Mouse (Mus musculus): ENCODE measurements around the gene Lepr. TPM values are rescaled to one million over a fixed set of nuclear protein-coding genes. Genes with fewer than 3 reads are reported as not detected.

Lepr gene
- polyA plus RNA-seq, 1 experiment from 2014 or later: 4.5 TPM

DNA sequence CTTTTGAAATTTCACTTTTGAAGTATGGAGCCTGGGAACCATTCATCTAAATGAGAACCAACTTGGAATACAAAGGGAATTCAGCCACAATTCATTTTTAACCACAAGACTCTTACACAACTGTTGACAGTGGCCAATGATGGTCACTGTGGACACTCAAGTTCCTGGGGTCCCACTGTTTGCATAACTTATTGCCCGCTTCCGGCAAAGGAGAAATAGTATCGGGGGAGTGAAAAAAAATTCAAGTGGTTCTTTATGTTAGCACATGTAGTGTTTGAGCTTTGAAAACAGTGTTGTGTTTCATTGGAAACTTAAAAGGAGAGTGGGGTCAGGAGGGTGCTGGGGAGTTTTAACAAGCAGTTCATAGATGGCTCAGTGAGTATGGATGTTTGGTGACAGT lies 9.3 kb upstream of the Lepr start:
- TF ChIP-seq EP300 (optimal IDR thresholded peaks at IDR 0.05) (no peak), CTCF (IDR thresholded peaks at IDR 0.05; ENCODE audit: low read depth) (no peak)
- no peak for ATAC-seq (ENCODE audit: low FRiP score, low TSS enrichment)
- Histone ChIP-seq H3K9ac (ENCODE audit: low read length) (no peak overlapping the region), H3K36me3 (ENCODE audit: control insufficient read depth, insufficient read depth, low read length) (no peaks in the 10 kb centered on the region), H3K4me1 (replicated peaks; ENCODE audit: control insufficient read depth, insufficient read depth) (no peaks in the 10 kb centered on the region), H3K9me3 (ENCODE audit: control insufficient read depth, low read length) (no peaks in the 10 kb centered on the region), H3K4me3 (ENCODE audit: low read depth, low read length) (no peak overlapping the region), H3K27me3 (ENCODE audit: control insufficient read depth, insufficient read depth, low read length) (no peaks in the 10 kb centered on the region), H3K27ac (replicated peaks) (no peak overlapping the region), H3K4me2 (replicated peaks; ENCODE audit: low read depth) (no peak overlapping the region)
- no peak for DNase-seq (ENCODE audit: low spot score)
- 57% methylated on average over 3 of the region's 3 CpGs for WGBS

GRCm38 (mm10) chr4:101710361-101710760 lies 6.8 kb upstream of the Lepr start:
- H3K4me1 ChIP-seq (replicated peaks; ENCODE audit: control insufficient read depth, insufficient read depth): no peaks in the 10 kb centered on the region
- H3K27me3 ChIP-seq (ENCODE audit: control insufficient read depth, insufficient read depth, low read length): no peaks in the 10 kb centered on the region
- no peak overlapping the region for H3K9ac ChIP-seq (ENCODE audit: low read length)
- H3K27ac ChIP-seq (replicated peaks): no peak overlapping the region
- 69% methylated on average over 4 of the region's 4 CpGs for WGBS
- H3K9me3 ChIP-seq (ENCODE audit: control insufficient read depth, low read length): no peaks in the 10 kb centered on the region
- no peak for TF ChIP-seq EP300 (optimal IDR thresholded peaks at IDR 0.05)
- no peak for TF ChIP-seq CTCF (IDR thresholded peaks at IDR 0.05; ENCODE audit: low read depth)
- H3K4me2 ChIP-seq (replicated peaks; ENCODE audit: low read depth): no peak overlapping the region
- no peak for ATAC-seq (ENCODE audit: low FRiP score, low TSS enrichment)
- H3K4me3 ChIP-seq (ENCODE audit: low read depth, low read length): no peak overlapping the region
- no peaks in the 10 kb centered on the region for H3K36me3 ChIP-seq (ENCODE audit: control insufficient read depth, insufficient read depth, low read length)
- no peak for DNase-seq (ENCODE audit: low spot score)

DNA sequence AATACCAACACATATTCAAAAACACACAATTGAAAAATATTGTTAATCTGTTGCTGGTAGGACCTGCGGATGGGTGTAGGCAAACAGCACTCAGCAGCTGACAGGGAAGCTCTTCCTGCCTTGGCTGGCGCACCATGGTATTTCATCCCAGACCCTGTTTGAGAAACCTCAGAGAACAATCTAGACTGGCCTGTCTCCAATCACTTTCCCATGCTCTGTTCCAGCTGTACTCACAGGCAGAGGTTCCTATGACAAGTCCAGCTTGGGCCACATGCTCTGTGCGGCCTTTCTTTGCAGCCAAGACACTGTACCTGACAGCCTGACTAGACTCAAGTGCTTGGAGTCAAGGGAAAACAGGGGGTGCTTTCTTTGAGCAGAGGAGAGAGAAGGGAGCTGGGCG lies 6.1 kb upstream of the Lepr start:
- Histone ChIP-seq H3K4me1 (replicated peaks; ENCODE audit: control insufficient read depth, insufficient read depth) (no peaks in the 10 kb centered on the region), H3K27me3 (ENCODE audit: control insufficient read depth, insufficient read depth, low read length) (no peaks in the 10 kb centered on the region), H3K4me3 (ENCODE audit: low read depth, low read length) (no peak overlapping the region), H3K27ac (replicated peaks) (no peak overlapping the region), H3K4me2 (replicated peaks; ENCODE audit: low read depth) (no peak overlapping the region), H3K9ac (ENCODE audit: low read length) (no peak overlapping the region), H3K9me3 (ENCODE audit: control insufficient read depth, low read length) (no peaks in the 10 kb centered on the region), H3K36me3 (ENCODE audit: control insufficient read depth, insufficient read depth, low read length) (no peaks in the 10 kb centered on the region)
- DNase-seq (ENCODE audit: low spot score): no peak
- 85% methylated on average over 4 of the region's 4 CpGs for WGBS
- TF ChIP-seq CTCF (IDR thresholded peaks at IDR 0.05; ENCODE audit: low read depth): no peak
- no peak for TF ChIP-seq EP300 (optimal IDR thresholded peaks at IDR 0.05)
- no peak for ATAC-seq (ENCODE audit: low FRiP score, low TSS enrichment)

GRCm38 (mm10) chr4:101712563-101712962 lies 4.6 kb upstream of the Lepr start:
- H3K9me3 ChIP-seq (ENCODE audit: control insufficient read depth, low read length): no peaks in the 10 kb centered on the region
- WGBS: 22% methylated on average over 1 of the region's 1 CpGs
- no peak overlapping the region for H3K9ac ChIP-seq (ENCODE audit: low read length)
- no peak overlapping the region for H3K27ac ChIP-seq (replicated peaks)
- H3K4me2 ChIP-seq (replicated peaks; ENCODE audit: low read depth): no peak overlapping the region
- TF ChIP-seq CTCF (IDR thresholded peaks at IDR 0.05; ENCODE audit: low read depth): no peak
- no peak for TF ChIP-seq EP300 (optimal IDR thresholded peaks at IDR 0.05)
- no peak for ATAC-seq (ENCODE audit: low FRiP score, low TSS enrichment)
- no peaks in the 10 kb centered on the region for H3K36me3 ChIP-seq (ENCODE audit: control insufficient read depth, insufficient read depth, low read length)
- no peak for DNase-seq (ENCODE audit: low spot score)
- H3K4me1 ChIP-seq (replicated peaks; ENCODE audit: control insufficient read depth, insufficient read depth): no peaks in the 10 kb centered on the region
- no peaks in the 10 kb centered on the region for H3K27me3 ChIP-seq (ENCODE audit: control insufficient read depth, insufficient read depth, low read length)
- H3K4me3 ChIP-seq (ENCODE audit: low read depth, low read length): no peak overlapping the region

GRCm38 (mm10) chr4:101715302-101715701 lies 1.9 kb upstream of the Lepr start:
- no peaks in the 10 kb centered on the region for H3K4me1 ChIP-seq (replicated peaks; ENCODE audit: control insufficient read depth, insufficient read depth)

DNA sequence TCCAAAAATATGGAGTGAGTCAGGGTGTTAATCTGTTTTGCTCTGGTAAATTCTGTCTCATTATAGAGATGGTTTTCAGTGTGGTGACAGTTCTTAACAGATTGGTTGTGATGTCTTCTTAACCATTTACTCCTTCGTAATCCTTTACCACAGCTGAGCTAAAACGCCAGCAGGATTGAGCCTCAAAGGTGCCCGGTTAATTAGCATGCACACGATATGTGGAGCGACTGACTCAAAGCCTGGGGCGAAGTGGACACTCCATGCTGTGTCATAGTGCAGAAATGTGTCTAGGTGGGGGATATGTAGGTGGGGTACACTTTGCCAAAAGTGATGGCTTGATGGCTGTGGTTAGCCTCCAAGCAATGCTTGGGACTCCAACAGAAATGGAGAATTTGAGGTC lies 1.4 kb upstream of the Lepr start:
- WGBS: 90% methylated on average over 6 of the region's 6 CpGs
- H3K4me2 ChIP-seq (replicated peaks; ENCODE audit: low read depth): no peak overlapping the region
- H3K4me1 ChIP-seq (replicated peaks; ENCODE audit: control insufficient read depth, insufficient read depth): no peaks in the 10 kb centered on the region
- DNase-seq (ENCODE audit: low spot score) (no peak), ATAC-seq (ENCODE audit: low FRiP score, low TSS enrichment) (no peak)
- no peak overlapping the region for H3K27ac ChIP-seq (replicated peaks)
- no peak for TF ChIP-seq CTCF (IDR thresholded peaks at IDR 0.05; ENCODE audit: low read depth)
- TF ChIP-seq EP300 (optimal IDR thresholded peaks at IDR 0.05): no peak
- H3K9me3 ChIP-seq (ENCODE audit: control insufficient read depth, low read length): no peaks in the 10 kb centered on the region
- H3K4me3 ChIP-seq (ENCODE audit: low read depth, low read length): no peak overlapping the region
- no peak overlapping the region for H3K9ac ChIP-seq (ENCODE audit: low read length)
- no peaks in the 10 kb centered on the region for H3K36me3 ChIP-seq (ENCODE audit: control insufficient read depth, insufficient read depth, low read length)
- no peaks in the 10 kb centered on the region for H3K27me3 ChIP-seq (ENCODE audit: control insufficient read depth, insufficient read depth, low read length)

More at GRCm38 (mm10) chr4:101715302-101715701, 1.9 kb upstream of the Lepr start:
- no peaks in the 10 kb centered on the region for H3K9me3 ChIP-seq (ENCODE audit: control insufficient read depth, low read length)
- no peak for TF ChIP-seq EP300 (optimal IDR thresholded peaks at IDR 0.05)
- TF ChIP-seq CTCF (IDR thresholded peaks at IDR 0.05; ENCODE audit: low read depth): no peak
- no peak overlapping the region for H3K9ac ChIP-seq (ENCODE audit: low read length)
- no peak overlapping the region for H3K4me3 ChIP-seq (ENCODE audit: low read depth, low read length)
- WGBS: 76% methylated on average over 8 of the region's 8 CpGs
- no peaks in the 10 kb centered on the region for H3K36me3 ChIP-seq (ENCODE audit: control insufficient read depth, insufficient read depth, low read length)
- ATAC-seq (ENCODE audit: low FRiP score, low TSS enrichment) (no peak), DNase-seq (ENCODE audit: low spot score) (no peak)
- no peak overlapping the region for H3K27ac ChIP-seq (replicated peaks)
- no peaks in the 10 kb centered on the region for H3K27me3 ChIP-seq (ENCODE audit: control insufficient read depth, insufficient read depth, low read length)
- no peak overlapping the region for H3K4me2 ChIP-seq (replicated peaks; ENCODE audit: low read depth)
